Mouse (Mus musculus) stomach, embryonic 14.5 days (tissue): ENCODE measurements around the gene Magi1. TPM values are rescaled to one million over a fixed set of nuclear protein-coding genes. Genes with fewer than 3 reads are reported as not detected.
"Not testable (repeated sequence)": the region's sequence is repeated elsewhere in the genome, so short reads cannot be mapped to it uniquely, and the experiment has no call there.

Source experiments
- ATAC-seq: fragments of 200-750 bp; cut with Nextera tagmentation; 2 replicates; pipeline ENCODE4 v1.8.0; 2017; ENCODE audit warnings: low read depth, moderate TSS enrichment; ENCODE audit not compliant: insufficient number of reproducible peaks, insufficient read depth, low FRiP score
- H3K27ac ChIP-seq: fragments of 300-500 bp; sonication (generic); 2 replicates; pipeline ENCODE4 v1.5.1; 2014; ENCODE audit warnings: mild to moderate bottlenecking, low read length, moderate library complexity, mixed read lengths
- H3K27me3 ChIP-seq: fragments of 300-500 bp; sonication (generic); 2 replicates; pipeline ENCODE4 v1.6.1; 2014; ENCODE audit warnings: low read length, control low read depth, mixed read lengths; ENCODE audit not compliant: control insufficient read depth, insufficient read depth
- H3K36me3 ChIP-seq: fragments of 300-500 bp; sonication (generic); 2 replicates; pipeline ENCODE4 v1.6.1; 2014; ENCODE audit warnings: mild to moderate bottlenecking, control low read depth, low read length, moderate library complexity, mixed read lengths; ENCODE audit not compliant: control insufficient read depth, insufficient read depth
- H3K4me1 ChIP-seq: fragments of 300-500 bp; sonication (generic); 2 replicates; pipeline ENCODE4 v1.6.1; 2014; ENCODE audit warnings: low read length, control low read depth, mixed read lengths; ENCODE audit not compliant: control insufficient read depth, insufficient read depth
- H3K4me2 ChIP-seq: fragments of 300-500 bp; sonication (generic); replicated peaks from 2 replicates; pipeline ENCODE4 v1.6.1; 2014; ENCODE audit warnings: low read depth, low read length, control low read depth
- H3K4me3 ChIP-seq: fragments of 300-500 bp; sonication (generic); 2 replicates; pipeline ENCODE4 v1.5.1; 2014; ENCODE audit warnings: low read depth, low read length, control low read depth
- H3K9ac ChIP-seq: fragments of 300-500 bp; sonication (generic); replicated peaks from 2 replicates; pipeline ENCODE4 v1.6.1; 2014; ENCODE audit warnings: low read depth, mild to moderate bottlenecking, control low read depth, low read length, moderate library complexity, mixed read lengths
- H3K9me3 ChIP-seq: fragments of 300-500 bp; sonication (generic); 2 replicates; pipeline ENCODE4 v1.6.1; 2016; ENCODE audit warnings: low read depth, low read length, control low read depth; ENCODE audit not compliant: control insufficient read depth
- WGBS: fragments of 180-500 bp; shearing (Covaris S2); extraction: QIAGEN DNeasy Blood & Tissue Kit; methylation state at CpG from one replicate; pipeline ENCODE4 v1.1.7; 2014; 5-methylcytosine and 5-hydroxymethylcytosine counted together
- polyA plus RNA-seq: library from polyadenylated mRNA; unstranded; fragments of >200 nt; fragmentation: Nextera tagmentation; extraction: Ambion mirVana; gene quantifications from 2 replicates; pipeline ENCODE4 v1.2.1, GENCODE M21; 2014

The Magi1 gene
- polyA plus RNA-seq, 1 experiment from 2014 or later = 15.0 TPM

- Histone ChIP-seq H3K36me3 (no peaks in the 10 kb centered on the region; the same call in 1 of the 2 replicates), H3K27ac (no peak overlapping the region), H3K4me2 (no peak overlapping the region), H3K27me3 (no peaks in the 10 kb centered on the region), H3K4me1 (no peaks in the 10 kb centered on the region), H3K9ac (no peak overlapping the region), H3K4me3 (no peak overlapping the region), H3K9me3 (no peaks in the 10 kb centered on the region)
- ATAC-seq = no peak
- 82% methylated on average over 17 of the region's 17 CpGs for WGBS
Measured at GRCm38 (mm10) chr6:93678766-93679165, 605.0 kb downstream of the Magi1 start.

- no peak for ATAC-seq
- H3K27me3 ChIP-seq = no peaks in the 10 kb centered on the region
- WGBS = 41% methylated on average over 2 of the region's 2 CpGs
Measured at GRCm38 (mm10) chr6:93666731-93667130, 617.0 kb downstream of the Magi1 start.

DNA sequence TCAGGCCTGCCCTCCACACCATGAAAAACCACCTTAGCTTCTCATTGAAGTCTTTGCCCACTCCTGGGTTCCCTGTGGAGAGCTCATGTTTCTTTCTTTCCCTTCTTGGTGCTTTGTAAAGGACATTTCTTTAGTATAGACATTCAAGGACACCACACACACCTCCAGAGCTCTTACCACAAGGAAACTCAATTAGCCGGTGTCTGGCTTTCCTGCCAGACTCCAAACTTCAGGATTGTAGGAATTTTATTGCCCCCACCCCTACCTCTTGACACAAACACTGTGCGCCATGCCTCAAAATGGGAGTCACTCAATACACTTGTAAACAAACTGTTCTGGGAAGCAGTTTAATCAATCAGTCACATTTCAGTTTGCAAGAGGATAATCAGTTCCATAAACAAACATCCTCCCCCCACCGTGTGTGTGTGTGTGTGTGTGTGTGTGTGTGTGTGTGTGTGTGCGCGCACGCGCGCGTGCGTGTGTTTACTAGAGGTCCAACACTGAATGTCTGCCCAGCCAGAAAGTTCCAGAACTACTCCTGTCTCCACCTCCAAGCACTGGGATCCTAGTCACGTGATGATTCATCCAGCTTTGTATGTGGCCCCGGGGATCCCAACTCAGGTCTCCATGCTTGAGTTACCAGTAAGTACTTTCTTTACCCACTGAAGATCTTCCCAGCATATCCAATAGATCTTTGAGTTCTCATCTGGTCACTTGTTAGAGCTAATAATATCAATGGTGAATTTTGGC, 618.5 kb downstream of the Magi1 start:
- Histone ChIP-seq H3K4me2 (no peak overlapping the region), H3K9me3 (no peaks in the 10 kb centered on the region), H3K27me3 (no peaks in the 10 kb centered on the region), H3K27ac (no peak overlapping the region), H3K4me3 (no peak overlapping the region), H3K9ac (no peak overlapping the region), H3K36me3 (no peaks in the 10 kb centered on the region), H3K4me1 (no peaks in the 10 kb centered on the region)
- WGBS = 82% methylated on average over 12 of the region's 12 CpGs
- ATAC-seq = no peak

More at GRCm38 (mm10) chr6:93666731-93667130, 617.0 kb downstream of the Magi1 start:
- Histone ChIP-seq H3K4me1 (no peaks in the 10 kb centered on the region), H3K36me3 (no peaks in the 10 kb centered on the region), H3K4me2 (no peak overlapping the region), H3K4me3 (no peak overlapping the region), H3K9ac (no peak overlapping the region), H3K9me3 (no peaks in the 10 kb centered on the region), H3K27ac (no peak overlapping the region)

- no peak overlapping the region for H3K4me3 ChIP-seq
- no peak for ATAC-seq
- H3K27me3 ChIP-seq = no peaks in the 10 kb centered on the region
- H3K36me3 ChIP-seq = no peaks in the 10 kb centered on the region
- no peak overlapping the region for H3K27ac ChIP-seq
- H3K4me2 ChIP-seq = no peak overlapping the region
- no peak overlapping the region for H3K9ac ChIP-seq
- H3K4me1 ChIP-seq = no peaks in the 10 kb centered on the region
- H3K9me3 ChIP-seq = no peaks in the 10 kb centered on the region
- WGBS = 70% methylated on average over 1 of the region's 1 CpGs
Measured at GRCm38 (mm10) chr6:93661139-93661538, 622.6 kb downstream of the Magi1 start.

- H3K4me3 ChIP-seq = no peak overlapping the region
- no peaks in the 10 kb centered on the region for H3K9me3 ChIP-seq
- WGBS = 80% methylated on average over 8 of the region's 8 CpGs
- H3K4me1 ChIP-seq = no peaks in the 10 kb centered on the region
- H3K4me2 ChIP-seq = no peak overlapping the region
- no peak overlapping the region for H3K27ac ChIP-seq
- H3K9ac ChIP-seq = no peak overlapping the region
- H3K36me3 ChIP-seq = no peaks in the 10 kb centered on the region
- H3K27me3 ChIP-seq = no peaks in the 10 kb centered on the region
- no peak for ATAC-seq
Measured at GRCm38 (mm10) chr6:93659534-93659933, 624.2 kb downstream of the Magi1 start.

GRCm38 (mm10) chr6:93657187-93657974, 626.3 kb downstream of the Magi1 start:
- Histone ChIP-seq H3K36me3 (no peaks in the 10 kb centered on the region), H3K4me3 (no peak overlapping the region), H3K4me1 (no peaks in the 10 kb centered on the region), H3K9ac (no peak overlapping the region), H3K9me3 (no peaks in the 10 kb centered on the region), H3K4me2 (no peak overlapping the region), H3K27me3 (no peaks in the 10 kb centered on the region), H3K27ac (no peak overlapping the region)
- ATAC-seq = no peak
- 27% methylated on average over 13 of the region's 13 CpGs for WGBS

GRCm38 (mm10) chr6:93648581-93649230, 635.0 kb downstream of the Magi1 start:
- ATAC-seq = peak; percentile 4; the same call in 1 of the 2 replicates
- 68% methylated on average over 8 of the region's 8 CpGs for WGBS

GRCm38 (mm10) chr6:93629735-93630291, 653.9 kb downstream of the Magi1 start:
- H3K27me3 ChIP-seq, H3K4me1 ChIP-seq, H3K4me3 ChIP-seq, H3K27ac ChIP-seq, ATAC-seq, H3K36me3 ChIP-seq, H3K9ac ChIP-seq, H3K4me2 ChIP-seq, H3K9me3 ChIP-seq: not testable (repeated sequence)
- WGBS = 69% methylated on average over 5 of the region's 5 CpGs

More at GRCm38 (mm10) chr6:93648581-93649230, 635.0 kb downstream of the Magi1 start:
- H3K36me3 ChIP-seq = no peaks in the 10 kb centered on the region
- no peak overlapping the region for H3K4me3 ChIP-seq
- H3K4me2 ChIP-seq = no peak overlapping the region
- no peaks in the 10 kb centered on the region for H3K27me3 ChIP-seq
- H3K9me3 ChIP-seq = no peaks in the 10 kb centered on the region
- H3K9ac ChIP-seq = no peak overlapping the region
- H3K4me1 ChIP-seq = no peaks in the 10 kb centered on the region
- no peak overlapping the region for H3K27ac ChIP-seq
